Mouse (Mus musculus) lung, embryonic 16.5 days (tissue): ENCODE measurements around the gene Egln1. TPM values are rescaled to one million over a fixed set of nuclear protein-coding genes. Genes with fewer than 3 reads are reported as not detected.

ENCODE experiments used
- ATAC-seq: fragments of 200-750 bp; cut with Nextera tagmentation; 2 replicates; pipeline ENCODE4 v1.8.0; 2017; ENCODE audit warnings: low read depth, mild to moderate bottlenecking, moderate library complexity
- H3K27ac ChIP-seq: fragments of 300-500 bp; sonication (generic); 2 replicates; pipeline ENCODE4 v1.5.1; 2014; ENCODE audit warnings: mild to moderate bottlenecking, control low read depth, low read length
- H3K27me3 ChIP-seq: fragments of 300-500 bp; sonication (generic); 2 replicates; pipeline ENCODE4 v1.6.1; 2014; ENCODE audit warnings: low read depth, low read length, mixed read lengths; ENCODE audit not compliant: control insufficient read depth, insufficient read depth
- H3K36me3 ChIP-seq: fragments of 300-500 bp; sonication (generic); 2 replicates; pipeline ENCODE4 v1.6.1; 2014; ENCODE audit warnings: low read length; ENCODE audit not compliant: control insufficient read depth, insufficient read depth
- H3K4me1 ChIP-seq: fragments of 300-500 bp; sonication (generic); replicated peaks from 2 replicates; pipeline ENCODE4 v1.6.1; 2014; ENCODE audit warnings: low read length, mixed read lengths; ENCODE audit not compliant: control insufficient read depth, insufficient read depth
- H3K4me2 ChIP-seq: fragments of 300-500 bp; sonication (generic); 2 replicates; pipeline ENCODE4 v1.6.1; 2014; ENCODE audit warnings: low read depth, low read length, control low read depth
- H3K4me3 ChIP-seq: fragments of 300-500 bp; sonication (generic); 2 replicates; pipeline ENCODE4 v1.5.1; 2014; ENCODE audit warnings: mild to moderate bottlenecking, low read length, control low read depth
- H3K9ac ChIP-seq: fragments of 300-500 bp; sonication (generic); 2 replicates; pipeline ENCODE4 v1.6.1; 2014; ENCODE audit warnings: low read length, control low read depth
- H3K9me3 ChIP-seq: fragments of 300-500 bp; sonication (generic); 2 replicates; pipeline ENCODE4 v1.6.1; 2016; ENCODE audit warnings: low read length; ENCODE audit not compliant: control insufficient read depth
- WGBS: fragments of 180-500 bp; shearing (Covaris S2); extraction: QIAGEN DNeasy Blood & Tissue Kit; methylation state at CpG from one replicate; pipeline ENCODE4 v1.1.7; 2014; 5-methylcytosine and 5-hydroxymethylcytosine counted together
- polyA plus RNA-seq: library from polyadenylated mRNA; unstranded; fragments of >200 nt; fragmentation: Nextera tagmentation; extraction: Ambion mirVana; gene quantifications from 2 replicates; pipeline ENCODE4 v1.2.1, GENCODE M21; 2015

The Egln1 gene
- polyA plus RNA-seq, 1 experiment from 2014 or later, result 11.7 TPM

DNA sequence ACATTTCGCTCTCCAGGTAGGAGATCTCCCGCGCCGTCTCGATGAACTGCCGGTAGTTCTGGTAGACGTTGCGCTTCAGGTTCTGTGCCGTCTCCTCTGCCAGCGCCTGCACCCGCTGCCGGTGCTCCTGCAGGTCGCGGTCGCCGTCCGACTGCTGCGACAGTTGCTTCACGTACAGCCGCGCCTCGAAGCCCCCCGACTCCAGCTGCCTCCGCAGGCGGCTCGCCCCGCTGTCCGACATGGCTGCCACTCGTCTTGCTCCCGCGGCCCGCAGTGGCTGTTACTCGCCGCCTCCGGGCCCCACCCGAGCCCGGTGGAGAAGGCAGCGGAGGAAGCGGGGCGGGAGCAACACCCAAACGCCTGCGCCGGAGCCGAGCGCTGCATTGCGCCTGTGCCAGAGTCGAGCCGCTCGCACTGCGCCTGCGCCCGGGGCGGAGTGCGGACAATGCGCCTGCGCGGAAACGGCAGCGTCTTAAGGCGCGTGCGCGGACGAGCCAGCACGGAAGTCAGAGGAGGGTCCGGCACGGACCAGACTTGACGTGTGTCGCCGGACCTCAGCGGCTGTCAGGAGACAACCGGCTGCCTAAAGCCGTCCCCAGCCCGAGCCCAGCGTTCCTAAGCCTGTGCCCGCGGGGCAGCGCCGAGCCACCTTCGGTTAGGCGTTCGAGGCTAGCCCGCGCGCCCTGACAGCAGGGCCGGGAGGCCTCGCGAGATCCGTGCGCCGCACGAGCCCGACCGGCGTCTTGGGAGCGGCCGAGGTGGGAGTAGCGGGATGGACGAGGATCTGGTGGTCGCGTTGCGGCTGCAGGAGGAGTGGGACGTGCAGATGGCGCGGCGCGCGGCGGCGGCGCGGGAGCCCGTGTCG, 51.5 kb downstream of the Egln1 start, which contains the start of the genes Exoc8 and Sprtn:
Gene Exoc8, minus strand, starts transcription at position 320 of the 865 bp plus-strand sequence.
Gene Sprtn, plus strand, starts transcription at position 501 of the 865 bp plus-strand sequence.
- Histone ChIP-seq H3K4me1 (peaks cover 24% of the 10 kb centered on the region), H3K27me3 (no peaks in the 10 kb centered on the region), H3K9me3 (no peaks in the 10 kb centered on the region), H3K4me2 (peak within 1 kb of the TSS; percentile 89), H3K36me3 (peaks cover 31% of the 10 kb centered on the region), H3K9ac (peak within 1 kb of the TSS; percentile 89), H3K4me3 (peak within 1 kb of the TSS; percentile 95), H3K27ac (peak within 1 kb of the TSS; percentile 86)
- under 1% methylated on average over 104 of the region's 114 CpGs for WGBS
- ATAC-seq, result peak; percentile 88

DNA sequence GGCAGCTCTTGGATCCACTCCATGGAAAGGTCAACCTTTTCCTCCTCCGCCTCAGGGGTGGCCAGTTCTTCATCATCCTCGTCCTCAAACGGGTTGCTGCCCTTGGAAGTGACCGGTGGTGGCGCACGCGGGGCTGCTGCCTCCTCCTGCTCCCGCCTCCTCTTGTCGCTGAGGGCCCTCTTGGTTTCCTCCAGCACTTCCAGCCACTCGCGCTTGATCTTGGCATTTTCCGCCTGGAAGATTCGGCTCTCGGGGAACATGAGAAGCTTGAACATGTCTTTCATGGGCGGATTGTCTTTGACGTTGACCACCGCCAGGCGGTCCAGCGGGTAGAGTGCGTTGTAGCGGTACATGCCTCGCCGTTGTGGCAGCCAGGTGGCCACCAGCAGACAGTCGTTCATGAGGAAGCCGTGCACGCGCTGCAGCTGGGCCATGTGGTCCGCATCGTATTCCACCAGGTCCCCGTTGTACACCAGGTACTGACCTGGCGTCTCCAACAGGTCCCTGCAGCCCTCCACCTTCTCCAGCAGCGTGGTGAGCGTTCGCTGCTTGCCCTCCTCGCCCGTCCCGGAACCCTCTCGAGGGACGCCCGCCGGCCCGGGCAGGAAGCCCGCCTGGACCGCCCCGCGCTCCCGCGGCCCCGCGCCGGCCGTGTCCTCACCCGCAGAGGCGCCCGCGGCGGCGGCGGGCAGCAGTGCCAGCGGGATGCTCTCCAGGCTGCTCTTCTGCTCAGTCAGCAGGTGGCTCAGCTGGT, 52.3 kb downstream of the Egln1 start:
- Histone ChIP-seq H3K4me3 (peak overlapping the region; percentile 95), H3K27ac (peak overlapping the region; percentile 86), H3K9ac (peak overlapping the region; percentile 85), H3K4me2 (peak overlapping the region; percentile 87), H3K36me3 (peaks cover 25% of the 10 kb centered on the region), H3K9me3 (no peaks in the 10 kb centered on the region), H3K27me3 (no peaks in the 10 kb centered on the region), H3K4me1 (peaks cover 24% of the 10 kb centered on the region)
- ATAC-seq, result peak; percentile 64
- 1% methylated on average over 57 of the region's 60 CpGs for WGBS

DNA sequence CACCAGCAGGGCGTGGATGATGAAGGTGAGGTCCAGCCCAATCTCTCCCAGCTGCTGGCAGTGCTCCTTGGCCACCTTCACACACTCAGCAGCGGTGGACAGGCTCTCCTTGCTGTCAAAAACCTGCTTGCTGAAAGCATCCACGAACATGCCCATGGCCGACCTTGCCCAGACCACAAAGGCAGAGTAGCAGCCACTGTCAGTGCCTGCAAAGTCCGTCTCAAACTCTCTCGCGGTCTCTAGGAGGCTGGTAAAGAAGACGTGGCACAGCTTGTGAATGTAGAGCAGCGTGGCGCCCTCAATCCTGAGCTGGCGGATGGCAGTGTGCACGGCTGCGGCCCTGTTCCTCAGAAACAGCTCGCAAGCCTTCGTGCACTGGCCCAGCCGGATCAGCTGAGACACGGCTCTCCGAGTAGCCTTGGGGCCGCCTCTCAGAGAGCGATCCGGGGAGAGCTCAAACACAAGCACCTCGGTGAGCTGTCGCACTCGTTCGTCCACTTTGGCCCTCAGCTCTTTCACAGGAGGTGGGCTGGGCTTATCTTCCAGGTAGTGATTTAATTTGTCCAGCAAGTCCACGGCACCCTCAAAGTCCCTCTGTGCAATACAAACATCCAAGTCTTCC, 53.0 kb downstream of the Egln1 start:
- Histone ChIP-seq H3K36me3 (peaks cover 22% of the 10 kb centered on the region), H3K4me2 (peak overlapping the region; percentile 87), H3K4me1 (peaks cover 24% of the 10 kb centered on the region), H3K9ac (peak overlapping the region; percentile 85), H3K9me3 (no peaks in the 10 kb centered on the region), H3K27ac (peak overlapping the region; percentile 84), H3K4me3 (peak overlapping the region; percentile 95), H3K27me3 (no peaks in the 10 kb centered on the region)
- WGBS, result 56% methylated on average over 26 of the region's 26 CpGs
- peak; percentile 49 for ATAC-seq

DNA sequence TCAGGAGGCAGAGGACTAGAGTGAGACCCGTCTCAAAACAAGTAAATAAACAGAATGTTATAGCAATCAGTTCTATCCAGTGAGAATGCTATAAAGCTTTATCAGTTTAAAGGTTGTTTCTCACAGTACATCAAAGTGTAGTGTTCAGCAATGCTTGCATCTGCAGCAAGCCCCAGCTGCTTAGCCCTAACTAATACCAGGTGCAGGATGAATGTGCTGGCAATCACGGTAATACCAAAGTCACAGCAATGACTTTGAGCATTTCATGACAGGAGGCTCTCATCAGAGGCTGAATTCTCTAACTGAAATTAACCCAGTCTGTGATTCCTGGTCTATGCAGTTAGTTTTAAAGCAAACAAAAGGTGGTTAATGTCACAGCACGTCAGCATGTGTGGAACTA, 56.5 kb downstream of the Egln1 start:
- Histone ChIP-seq H3K27ac (no peak overlapping the region), H3K4me3 (no peak overlapping the region), H3K9me3 (peaks cover 9% of the 10 kb centered on the region), H3K27me3 (no peaks in the 10 kb centered on the region), H3K9ac (no peak overlapping the region), H3K4me2 (no peak overlapping the region), H3K4me1 (peaks cover 17% of the 10 kb centered on the region), H3K36me3 (peaks cover 41% of the 10 kb centered on the region)
- WGBS, result 61% methylated on average over 3 of the region's 3 CpGs
- ATAC-seq, result no peak

DNA sequence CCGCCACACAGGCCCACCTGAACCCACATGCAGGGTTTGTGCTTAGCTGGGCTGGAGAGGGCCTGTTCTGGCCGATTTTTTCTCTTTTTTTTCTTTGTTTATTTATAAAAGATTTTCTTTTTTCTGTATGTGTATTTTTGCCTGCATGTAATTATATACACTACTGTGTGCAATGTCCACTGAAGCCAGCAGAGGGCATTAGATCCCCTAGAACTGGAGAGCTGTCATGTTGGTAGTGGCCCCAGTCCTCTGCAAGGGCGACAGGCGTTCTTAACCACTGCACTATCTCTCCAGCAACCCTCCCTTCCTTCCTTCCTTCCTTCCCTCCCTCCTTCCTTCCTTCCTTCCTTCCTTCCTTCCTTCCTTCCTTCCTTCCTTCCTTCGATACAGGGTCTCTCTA, 60.7 kb downstream of the Egln1 start:
- ATAC-seq, result no peak
- Histone ChIP-seq H3K27me3 (no peaks in the 10 kb centered on the region), H3K4me3 (no peak overlapping the region), H3K9ac (no peak overlapping the region), H3K27ac (no peak overlapping the region), H3K4me2 (no peak overlapping the region), H3K36me3 (peaks cover 64% of the 10 kb centered on the region), H3K4me1 (no peaks in the 10 kb centered on the region), H3K9me3 (peaks cover 9% of the 10 kb centered on the region)
- 95% methylated on average over 5 of the region's 5 CpGs for WGBS

DNA sequence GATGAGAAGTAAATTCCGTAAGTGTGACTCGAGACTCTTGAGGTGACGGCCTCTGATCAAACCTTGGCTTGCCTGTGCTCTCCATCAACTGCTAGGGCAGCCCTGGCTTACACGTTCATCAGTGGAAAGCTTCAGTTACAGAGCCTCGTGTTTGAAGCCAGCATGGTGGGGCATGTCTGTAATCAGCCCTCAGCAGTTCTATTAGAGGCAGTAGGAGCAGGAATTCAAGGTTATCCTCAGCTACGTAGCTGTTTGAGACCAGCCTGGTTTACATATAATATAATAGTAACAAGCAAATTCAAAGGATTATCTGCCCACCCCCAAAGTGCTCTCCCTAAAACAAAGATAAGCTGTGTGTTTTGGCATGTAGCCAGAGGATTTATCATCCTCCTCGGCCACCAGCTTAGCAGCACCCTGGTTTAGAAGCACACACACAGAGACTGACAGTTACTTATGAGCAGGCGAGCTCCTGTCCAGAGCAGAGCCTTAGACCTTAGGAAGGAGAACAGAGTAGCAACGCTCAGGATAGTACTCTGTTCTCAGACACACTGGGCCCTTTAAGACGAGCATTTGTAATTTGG, 70.1 kb downstream of the Egln1 start:
- no peak overlapping the region for H3K9ac ChIP-seq
- peaks cover 54% of the 10 kb centered on the region for H3K36me3 ChIP-seq
- no peak overlapping the region for H3K27ac ChIP-seq
- 62% methylated on average over 10 of the region's 10 CpGs for WGBS
- no peak overlapping the region for H3K4me2 ChIP-seq
- no peak overlapping the region for H3K4me3 ChIP-seq
- H3K4me1 ChIP-seq, result no peaks in the 10 kb centered on the region
- ATAC-seq, result no peak
- H3K9me3 ChIP-seq, result no peaks in the 10 kb centered on the region
- no peaks in the 10 kb centered on the region for H3K27me3 ChIP-seq

DNA sequence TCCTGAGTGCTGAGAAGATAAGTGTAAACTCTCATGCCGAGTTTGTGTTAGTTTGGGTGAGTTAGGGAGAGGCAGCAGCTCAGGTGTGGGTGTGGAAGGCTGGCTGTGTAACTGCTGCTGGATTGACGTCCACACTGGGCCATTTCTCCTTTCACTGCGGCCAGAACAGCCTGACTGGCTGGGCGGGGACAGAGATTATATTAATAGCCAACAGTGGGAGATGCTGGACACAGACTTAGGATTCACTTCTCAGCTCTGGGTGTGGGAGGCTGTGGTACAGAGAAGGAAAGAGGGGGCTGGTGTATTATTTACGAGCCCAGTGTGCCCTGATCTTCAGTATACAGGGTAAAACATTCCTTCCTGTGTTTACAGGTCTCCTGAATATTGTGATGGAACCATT, 71.0 kb downstream of the Egln1 start:
- WGBS, result 79% methylated on average over 5 of the region's 5 CpGs
- peaks cover 53% of the 10 kb centered on the region for H3K36me3 ChIP-seq
- H3K27ac ChIP-seq, result no peak overlapping the region
- H3K4me1 ChIP-seq, result no peaks in the 10 kb centered on the region
- H3K9me3 ChIP-seq, result no peaks in the 10 kb centered on the region
- H3K4me3 ChIP-seq, result no peak overlapping the region
- H3K9ac ChIP-seq, result no peak overlapping the region
- ATAC-seq, result no peak
- no peaks in the 10 kb centered on the region for H3K27me3 ChIP-seq
- H3K4me2 ChIP-seq, result no peak overlapping the region

DNA sequence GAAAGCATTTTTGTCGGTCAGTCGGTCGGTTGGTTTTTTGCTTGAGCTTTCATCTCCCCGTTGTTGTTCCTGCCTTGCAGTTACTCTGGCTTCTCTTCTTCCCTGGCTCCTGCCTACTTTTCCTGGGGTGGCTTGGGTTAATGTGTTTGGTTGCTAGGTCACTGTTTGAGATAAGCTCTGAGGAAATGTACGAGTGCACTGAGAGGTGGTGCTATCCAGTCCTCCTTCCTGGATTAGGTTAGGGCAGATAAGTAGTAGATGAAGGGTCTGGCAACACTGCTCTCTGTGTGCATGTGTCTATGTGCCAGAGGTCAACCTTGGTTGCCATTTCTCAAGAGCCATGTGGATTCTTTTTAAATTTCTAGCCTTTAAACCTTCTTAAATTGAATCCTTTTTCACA, 76.4 kb downstream of the Egln1 start:
- H3K27ac ChIP-seq, result no peak overlapping the region
- no peaks in the 10 kb centered on the region for H3K9me3 ChIP-seq
- no peak overlapping the region for H3K9ac ChIP-seq
- 57% methylated on average over 5 of the region's 5 CpGs for WGBS
- H3K4me2 ChIP-seq, result no peak overlapping the region
- H3K4me1 ChIP-seq, result no peaks in the 10 kb centered on the region
- peaks cover 23% of the 10 kb centered on the region for H3K36me3 ChIP-seq
- no peaks in the 10 kb centered on the region for H3K27me3 ChIP-seq
- ATAC-seq, result no peak
- no peak overlapping the region for H3K4me3 ChIP-seq
